Mouse (Mus musculus) midbrain, postnatal 0 days (tissue): ENCODE data around the gene Scgb2b17. TPM values are rescaled to one million over a fixed set of nuclear protein-coding genes. Genes with fewer than 3 reads are reported as not detected.
"Not testable (repeated sequence)": the region's sequence is repeated elsewhere in the genome, so short reads cannot be mapped to it uniquely, and the experiment has no call there.

Source experiments
- ATAC-seq: fragments of 200-750 bp; cut with Nextera tagmentation; 2 replicates; pipeline ENCODE4 v1.8.0; 2017; ENCODE audit warnings: moderate number of reproducible peaks, mild to moderate bottlenecking, moderate TSS enrichment, moderate library complexity; ENCODE audit not compliant: low FRiP score
- DNase-seq: peaks from one replicate; pipeline ENCODE4 v3.0.0-alpha.2; 2015; ENCODE audit warnings: low spot score
- H3K27ac ChIP-seq: fragments of 300-500 bp; sonication (generic); 2 replicates; pipeline ENCODE4 v1.5.1; 2014; ENCODE audit warnings: low read depth, mild to moderate bottlenecking, low read length, mixed read lengths
- H3K27me3 ChIP-seq: fragments of 300-500 bp; sonication (generic); 2 replicates; pipeline ENCODE4 v1.6.1; 2014; ENCODE audit warnings: low read length, control low read depth, mixed read lengths; ENCODE audit not compliant: insufficient read depth
- H3K36me3 ChIP-seq: fragments of 300-500 bp; sonication (generic); 2 replicates; pipeline ENCODE4 v1.6.1; 2014; ENCODE audit warnings: low read length, control low read depth, mixed read lengths; ENCODE audit not compliant: insufficient read depth
- H3K4me1 ChIP-seq: fragments of 300-500 bp; sonication (generic); 2 replicates; pipeline ENCODE4 v1.6.1; 2014; ENCODE audit warnings: mild to moderate bottlenecking, control low read depth, antibody characterized with exemption, low read length, mixed read lengths; ENCODE audit not compliant: insufficient read depth
- H3K4me2 ChIP-seq: fragments of 300-500 bp; sonication (generic); 2 replicates; pipeline ENCODE4 v1.6.1; 2014; ENCODE audit warnings: low read depth, mild to moderate bottlenecking, low read length, mixed read lengths; ENCODE audit not compliant: poor library complexity, severe bottlenecking
- H3K4me3 ChIP-seq: fragments of 300-500 bp; sonication (generic); 2 replicates; pipeline ENCODE4 v1.5.1; 2014; ENCODE audit warnings: low read depth, mild to moderate bottlenecking, low read length, moderate library complexity
- H3K9ac ChIP-seq: fragments of 300-500 bp; sonication (generic); replicated peaks from 2 replicates; pipeline ENCODE4 v1.6.1; 2014; ENCODE audit warnings: mild to moderate bottlenecking, low read length, moderate library complexity, mixed read lengths; ENCODE audit not compliant: poor library complexity, severe bottlenecking
- H3K9me3 ChIP-seq: fragments of 300-500 bp; sonication (generic); 2 replicates; pipeline ENCODE4 v1.6.1; 2016; ENCODE audit warnings: low read length, control low read depth
- polyA plus RNA-seq: library from polyadenylated mRNA; unstranded; fragments of >200 nt; fragmentation: Nextera tagmentation; extraction: Ambion mirVana; gene quantifications from 2 replicates; pipeline ENCODE4 v1.2.1, GENCODE M21; 2015
- total RNA-seq: library from RNA; depleted of rRNA; stranded (reverse); fragments of >200 nt; gene quantifications from 2 replicates; pipeline ENCODE4 v1.2.3, GENCODE M21; 2014; rRNA removed

Gene Scgb2b17
- total RNA-seq, result not detected in 2 replicates
- not detected in 2 replicates for polyA plus RNA-seq

DNA sequence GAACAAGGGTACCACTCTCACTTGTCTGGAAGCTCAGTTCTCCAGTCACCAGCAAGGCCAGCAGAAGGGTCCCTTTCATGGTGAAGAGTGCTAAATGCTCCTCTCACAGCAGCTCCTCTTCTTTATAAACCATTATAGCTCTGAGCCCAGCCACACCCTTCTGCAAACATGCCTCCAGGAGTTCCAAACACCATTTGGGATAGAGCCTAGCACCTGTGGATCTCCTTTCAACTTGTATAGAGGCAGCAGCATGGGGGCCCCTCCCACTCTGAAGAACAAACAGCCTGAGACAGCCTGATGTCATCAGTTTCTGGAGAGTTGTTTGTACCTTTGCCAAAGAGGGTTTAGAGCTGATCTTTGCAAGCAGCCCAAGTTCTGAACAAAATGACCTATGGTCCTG lies at the start of gene Scgb2b17:
Gene Scgb2b17 (minus strand): TSS at position 101 of the 400 bp plus-strand sequence.
- not testable (repeated sequence) for H3K27ac ChIP-seq, H3K4me1 ChIP-seq, H3K27me3 ChIP-seq, DNase-seq, H3K4me3 ChIP-seq, H3K9ac ChIP-seq, H3K36me3 ChIP-seq, H3K4me2 ChIP-seq, ATAC-seq, H3K9me3 ChIP-seq

DNA sequence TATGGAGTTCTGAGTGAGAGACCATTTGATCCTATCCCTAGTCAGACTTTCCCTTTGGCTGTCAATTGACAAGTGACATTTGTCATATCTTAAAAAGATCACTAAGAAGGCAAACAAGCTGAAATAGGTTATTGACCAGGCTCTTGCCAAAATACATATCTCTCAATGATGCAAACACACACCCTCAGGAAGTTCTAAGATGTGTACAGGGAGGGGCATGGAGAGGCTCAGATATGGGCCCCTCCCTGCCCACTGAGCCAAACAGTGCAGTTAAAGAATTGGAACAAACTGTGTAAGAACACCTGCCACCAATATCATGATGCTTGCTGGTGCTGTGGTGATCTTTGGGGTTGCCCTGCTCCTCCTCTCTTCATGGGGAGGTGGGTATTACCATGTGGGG lies 6.8 kb upstream of the Scgb2b17 start, which contains the start of gene Scgb1b17:
Gene Scgb1b17 (plus strand): TSS at position 301 of the 400 bp plus-strand sequence.
- not testable (repeated sequence) for H3K9me3 ChIP-seq, H3K27ac ChIP-seq, DNase-seq, ATAC-seq, H3K36me3 ChIP-seq, H3K4me1 ChIP-seq, H3K4me2 ChIP-seq, H3K9ac ChIP-seq, H3K27me3 ChIP-seq, H3K4me3 ChIP-seq

Other genes starting within 250 kb of the Scgb2b17 start
- not detected in 2 replicates for gene Scgb2b15, start 226.9 kb downstream of the Scgb2b17 start, total RNA-seq
- gene Scgb2b15, start 226.9 kb downstream of the Scgb2b17 start, polyA plus RNA-seq, result not detected in 2 replicates
- gene Scgb1b15, start 220.0 kb downstream of the Scgb2b17 start, total RNA-seq, result not detected in 2 replicates
- gene Scgb1b15, start 220.0 kb downstream of the Scgb2b17 start, polyA plus RNA-seq, result not detected in 2 replicates
- gene Scgb1b17, start 6.9 kb upstream of the Scgb2b17 start, total RNA-seq, result not detected in 2 replicates
- not detected in 2 replicates for gene Scgb1b17, start 6.9 kb upstream of the Scgb2b17 start, polyA plus RNA-seq
- gene Scgb2b18, start 117.3 kb upstream of the Scgb2b17 start, total RNA-seq, result not detected in 2 replicates
- gene Scgb2b18, start 117.3 kb upstream of the Scgb2b17 start, polyA plus RNA-seq, result not detected in 2 replicates
- gene Scgb1b18, start 129.0 kb upstream of the Scgb2b17 start, total RNA-seq, result not detected in 2 replicates
- not detected in 2 replicates for gene Scgb1b18, start 129.0 kb upstream of the Scgb2b17 start, polyA plus RNA-seq
- not detected in 2 replicates for gene Scgb2b19, start 223.8 kb upstream of the Scgb2b17 start, total RNA-seq
- not detected in 2 replicates for gene Scgb2b19, start 223.8 kb upstream of the Scgb2b17 start, polyA plus RNA-seq
- not detected in 2 replicates for gene Scgb1b19, start 230.7 kb upstream of the Scgb2b17 start, total RNA-seq
- not detected in 2 replicates for gene Scgb1b19, start 230.7 kb upstream of the Scgb2b17 start, polyA plus RNA-seq